ENCODE assay signal across 17 mouse cellular contexts in the genomic region with DNA sequence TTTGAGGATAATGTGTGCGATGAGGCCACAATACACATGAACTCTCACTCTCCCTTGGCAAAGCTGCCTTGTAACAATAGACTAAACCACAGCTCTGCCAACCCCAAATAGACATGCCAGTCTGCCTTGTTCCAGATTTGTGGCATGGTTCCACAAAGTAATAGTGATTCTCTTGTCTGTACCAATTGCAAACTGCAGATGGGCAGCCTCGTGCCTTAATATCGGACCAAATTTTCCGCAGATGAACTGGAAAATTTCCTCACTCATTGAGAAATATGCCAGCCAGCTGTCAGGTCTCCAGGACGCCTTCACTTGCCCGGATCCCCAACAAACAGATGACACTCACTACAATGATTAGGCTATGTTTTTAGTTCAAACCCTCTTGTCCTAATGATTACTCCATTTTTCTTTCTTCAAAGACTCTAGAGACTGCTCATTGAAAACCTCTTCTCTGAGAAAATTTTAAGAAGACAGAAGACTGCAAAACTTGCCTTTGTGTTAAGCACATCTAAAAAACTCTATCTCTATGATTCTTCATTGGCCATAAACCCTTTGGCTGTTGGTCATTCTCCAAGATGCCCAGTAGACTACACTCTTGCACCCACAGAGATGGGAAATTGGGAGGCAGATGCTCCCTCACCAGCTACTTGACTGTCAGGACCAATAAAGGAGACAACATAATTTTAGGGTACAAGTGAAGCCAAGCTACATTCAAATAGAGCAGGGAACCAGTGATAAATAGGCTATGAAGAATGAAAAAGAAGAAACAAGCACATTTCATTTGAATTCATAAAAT.
DNase-seq lines count a peak whose midpoint lies in the region; ATAC-seq and TF ChIP-seq lines count a peak whose summit lies in the region.
"Had no signal": no experiment of that assay in that cellular context is flagged by ENCODE, and none has a peak within 500 bp of the region (broad histone marks: within the 10 kb centered on the region; RNA-seq: fewer than 3 reads in every experiment).

No protein-coding gene starts in this region.

- H3K4me2 ChIP-seq in forebrain, postnatal 0 days (ENCODE audit: low read depth), result no peak overlapping the region
- H3K4me2 ChIP-seq in forebrain, embryonic 11.5 days (ENCODE audit: low read depth, low read length, severe bottlenecking), result no peak overlapping the region
- H3K4me2 ChIP-seq: heart, embryonic 12.5 days; lung, embryonic 14.5 days had no signal

- no peak overlapping the region for H3K27ac ChIP-seq in forebrain, postnatal 0 days (ENCODE audit: low read depth, low read length)
- H3K27ac ChIP-seq in forebrain, embryonic 11.5 days (ENCODE audit: low read depth, low read length), result no peak overlapping the region

- H3K9ac ChIP-seq in forebrain, postnatal 0 days, result no peak overlapping the region
- no peak overlapping the region for H3K9ac ChIP-seq in forebrain, embryonic 11.5 days (ENCODE audit: low read length)
- H3K9ac ChIP-seq: heart, embryonic 12.5 days; lung, embryonic 14.5 days had no signal

- H3K4me3 ChIP-seq in forebrain, postnatal 0 days (ENCODE audit: low read depth, low read length), result no peak overlapping the region
- no peak overlapping the region for H3K4me3 ChIP-seq in forebrain, embryonic 11.5 days (ENCODE audit: low read depth, low read length)
- H3K4me3 ChIP-seq: heart, embryonic 12.5 days; myocyte had no signal

- no peak for TF ChIP-seq CTCF in forebrain, postnatal 0 days (IDR thresholded peaks at IDR 0.05; ENCODE audit: low read depth)

- DNase-seq in forebrain, postnatal 0 days, result peak; percentile 69
- no peak for DNase-seq in forebrain, embryonic 11.5 days (ENCODE audit: low spot score)
- DNase-seq in brain, adult 2 months (ENCODE audit: low read depth, low spot score), result peak; percentile 78
- DNase-seq in cerebellum, adult 8-10 months, result peak; percentile 30
- peak; percentile 24 for DNase-seq in layer of hippocampus, adult 9-10 months (ENCODE audit: low spot score)
- DNase-seq in thymus, postnatal 25 days, result no peak
- no peak for DNase-seq in heart, adult 9 months (ENCODE audit: low spot score in 2 of 2)
- DNase-seq: adrenal gland, postnatal 14 days; B cell, adult 2 months; gastrocnemius, postnatal 10 days; kidney, adult 9 months; liver; lung, embryonic 14.5 days; spleen, adult 18-20 months had no signal

- H3K4me1 ChIP-seq in forebrain, postnatal 0 days (ENCODE audit: insufficient read depth), result no peaks in the 10 kb centered on the region
- no peaks in the 10 kb centered on the region for H3K4me1 ChIP-seq in forebrain, embryonic 11.5 days (replicated peaks; ENCODE audit: control insufficient read depth, insufficient read depth, low read length)
- H3K4me1 ChIP-seq: heart, embryonic 12.5 days had no signal

- H3K36me3 ChIP-seq in forebrain, postnatal 0 days (ENCODE audit: insufficient read depth), result no peaks in the 10 kb centered on the region
- no peaks in the 10 kb centered on the region for H3K36me3 ChIP-seq in forebrain, embryonic 11.5 days (ENCODE audit: control insufficient read depth, insufficient read depth, low read length)
- H3K36me3 ChIP-seq: heart, embryonic 12.5 days had no signal

- no peaks in the 10 kb centered on the region for H3K27me3 ChIP-seq in forebrain, postnatal 0 days (ENCODE audit: insufficient read depth, low read length)
- H3K27me3 ChIP-seq in forebrain, embryonic 11.5 days (ENCODE audit: control insufficient read depth, insufficient read depth, low read length), result no peaks in the 10 kb centered on the region
- H3K27me3 ChIP-seq: heart, embryonic 12.5 days had no signal

- 61% methylated on average over 6 of the region's 6 CpGs for WGBS in forebrain, postnatal 0 days
- WGBS in forebrain, embryonic 11.5 days, result 92% methylated on average over 6 of the region's 6 CpGs

- peak; percentile 75 for ATAC-seq in forebrain, postnatal 0 days
- ATAC-seq in forebrain, embryonic 11.5 days (replicated peaks; ENCODE audit: low FRiP score), result no peak
- no peak for ATAC-seq in frontal cortex, adult (ENCODE audit: low TSS enrichment)

- H3K9me3 ChIP-seq in forebrain, postnatal 0 days (ENCODE audit: low read length), result no peaks in the 10 kb centered on the region
- H3K9me3 ChIP-seq in forebrain, embryonic 11.5 days (ENCODE audit: control insufficient read depth, low read length), result no peaks in the 10 kb centered on the region
- H3K9me3 ChIP-seq: heart, embryonic 12.5 days had no signal

Comparison
In these comparisons a context has a peak if more than half of its experiments do, and no peak if none do; other contexts are left out.
1. DNase-seq: peak in forebrain, postnatal 0 days (single experiment), brain, adult 2 months (single experiment), cerebellum, adult 8-10 months (single experiment) and layer of hippocampus, adult 9-10 months (single experiment); none in forebrain, embryonic 11.5 days (single experiment), thymus, postnatal 25 days (single experiment) and heart, adult 9 months (0 of 2).